Mouse (Mus musculus) heart, postnatal 36 days (tissue): ENCODE results near the gene Senp5. TPM values are rescaled to one million over a fixed set of nuclear protein-coding genes. Genes with fewer than 3 reads are reported as not detected.
"Not testable (repeated sequence)": the region's sequence is repeated elsewhere in the genome, so short reads cannot be mapped to it uniquely, and the experiment has no call there.

Experiments used
- DNase-seq, 2 experiments: peaks; one replicate each; pipeline ENCODE4 v3.0.0; 2021 to 2022
- intact Hi-C: fragments of 180-260 bp; cut with DNase I; formaldehyde crosslinking; loops from one replicate; pipeline ENCODE4 v1.15.1; 2025
- total RNA-seq, 2 experiments: library from RNA; stranded (reverse); gene quantifications; 2 replicates each; pipeline ENCODE4 v1.2.3; 2021

Senp5 gene
- total RNA-seq: 10 to 100 TPM; 10.4 to 12.4 TPM

DNA sequence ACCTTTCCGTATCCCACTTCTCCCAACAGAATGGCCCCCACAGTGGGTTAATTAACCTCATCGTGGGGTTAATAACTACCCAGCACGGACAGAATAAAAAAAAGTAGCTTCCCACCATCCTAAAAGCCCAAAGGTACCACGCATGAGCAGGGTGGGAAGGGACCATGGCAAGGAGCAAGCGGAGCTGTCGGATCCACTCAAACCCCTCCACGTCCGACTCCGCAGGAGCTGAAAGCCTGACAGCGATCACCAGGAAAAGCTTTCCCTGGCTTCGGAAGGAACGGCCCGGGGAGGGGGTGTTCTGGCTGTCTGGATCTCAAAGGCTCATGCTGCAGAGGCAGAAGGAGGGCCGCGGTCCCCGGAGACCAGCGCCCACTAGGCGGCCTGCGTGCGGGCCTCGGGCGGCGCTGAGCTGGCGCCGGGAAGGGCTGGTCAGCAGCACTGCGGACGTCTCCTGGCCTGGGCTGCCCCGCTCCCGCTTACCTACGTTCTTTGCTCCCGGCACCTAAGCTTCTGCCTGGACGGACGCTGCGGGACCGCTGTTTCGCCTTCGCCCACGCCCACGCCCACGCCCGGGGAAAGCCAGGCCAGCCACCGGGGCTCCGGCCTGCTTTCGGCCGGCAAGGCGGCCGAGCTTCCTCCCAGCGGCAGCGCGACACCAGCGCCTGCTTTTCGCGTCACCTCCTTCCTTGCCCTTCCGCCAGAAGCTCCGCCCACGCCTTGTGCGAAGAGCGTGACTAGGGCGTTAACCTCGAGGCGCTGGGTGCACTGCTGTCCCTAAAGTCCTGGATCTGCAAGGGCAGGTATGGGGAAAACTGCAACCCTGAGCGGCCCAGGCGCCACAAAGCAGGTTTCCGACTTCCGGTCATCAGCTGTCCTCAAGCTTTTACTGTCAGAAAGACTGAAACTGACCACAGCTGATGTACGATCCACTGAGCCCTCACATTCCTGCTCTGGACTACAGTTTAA, at the start of gene Senp5:
Gene Senp5 (minus strand): TSS at position 779 of the 969 bp plus-strand sequence.
- peak; percentile 93 to 94 for DNase-seq
- intact Hi-C loops: loop anchor here (1.0 to 2.0 kb wide), 2 partner anchors 53 to 74 kb away; no protein-coding TSS in a partner anchor

DNA sequence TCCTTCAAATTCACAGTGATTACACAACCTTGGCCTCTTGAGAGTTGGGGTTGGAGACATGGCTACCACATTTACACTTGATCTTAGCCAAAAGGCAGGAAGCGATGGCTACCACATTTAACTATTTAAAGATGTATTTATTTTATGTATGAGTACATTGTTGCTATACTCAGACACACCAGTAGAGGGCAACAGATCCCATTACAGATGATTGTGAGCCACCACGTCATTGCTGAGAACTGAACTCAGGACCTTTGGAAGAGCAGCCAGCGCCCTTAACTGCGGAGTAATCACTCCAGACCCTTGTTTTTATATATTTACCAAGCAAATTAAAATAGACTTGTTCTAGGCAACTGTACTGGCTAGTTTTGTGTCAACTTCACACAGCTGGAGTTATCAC, 39.3 kb upstream of the Senp5 start:
- DNase-seq: no peak
- intact Hi-C loops: no loop called here

DNA sequence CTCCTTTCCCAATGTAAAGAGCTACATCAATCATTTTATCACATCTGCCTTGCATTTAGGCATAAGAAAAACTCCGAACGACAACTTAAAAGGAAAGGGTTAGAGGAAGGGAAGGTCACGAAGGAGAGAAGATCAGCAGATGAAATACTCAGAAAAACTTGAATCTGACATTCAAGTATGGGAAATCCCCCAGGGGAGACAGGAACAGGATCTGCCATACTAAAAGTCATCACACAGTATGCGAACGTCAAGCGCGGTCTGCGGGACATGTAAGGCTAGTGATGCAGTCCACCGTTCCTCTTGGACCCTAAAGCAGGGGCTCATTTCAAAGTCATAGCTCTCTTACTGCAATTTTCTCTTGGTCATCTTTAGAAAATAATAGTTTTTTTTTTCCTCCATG, 16.6 kb upstream of the Senp5 start:
- intact Hi-C loops: no loop called here
- no peak for DNase-seq

DNA sequence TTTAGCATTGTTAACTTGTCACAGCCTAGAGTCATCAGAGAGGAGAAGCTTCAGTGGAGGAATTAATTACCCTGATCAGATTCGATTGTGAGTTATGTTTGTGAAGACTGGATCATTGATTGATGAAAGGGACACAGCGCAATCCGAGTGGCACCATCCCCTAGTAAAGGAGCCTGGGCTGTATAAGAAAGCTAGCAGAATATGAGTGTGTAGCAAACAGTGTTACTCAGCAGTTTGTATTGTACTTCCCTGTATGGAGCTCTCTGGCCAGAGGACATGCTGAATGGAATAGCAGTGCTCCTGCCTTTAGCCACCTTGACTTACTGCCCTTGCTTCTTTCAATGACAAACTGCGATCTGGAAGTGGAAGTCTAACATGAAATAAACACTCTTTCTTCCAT, 7.2 kb upstream of the Senp5 start:
- DNase-seq: no peak
- intact Hi-C loops: no loop called here

DNA sequence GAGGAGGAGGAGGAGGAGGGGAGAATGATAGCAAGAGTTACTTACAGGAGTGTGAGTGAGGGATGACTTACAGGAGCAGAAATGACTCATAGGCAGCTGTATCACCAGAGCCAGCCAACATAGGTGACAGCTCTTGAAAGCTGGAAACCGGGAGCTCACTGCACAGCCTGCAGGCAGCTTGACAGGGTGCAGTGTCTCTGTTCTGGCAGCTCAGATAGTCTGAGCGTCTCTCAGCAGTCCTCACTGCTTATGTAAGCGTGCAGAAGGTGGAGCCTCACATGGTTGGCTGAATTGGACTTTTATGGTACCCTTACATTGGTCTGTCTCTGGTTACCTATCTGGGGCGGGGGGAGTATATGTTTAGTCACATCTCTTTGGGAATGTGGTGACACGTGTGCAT, 6.8 kb upstream of the Senp5 start:
- intact Hi-C loops: no loop called here

DNA sequence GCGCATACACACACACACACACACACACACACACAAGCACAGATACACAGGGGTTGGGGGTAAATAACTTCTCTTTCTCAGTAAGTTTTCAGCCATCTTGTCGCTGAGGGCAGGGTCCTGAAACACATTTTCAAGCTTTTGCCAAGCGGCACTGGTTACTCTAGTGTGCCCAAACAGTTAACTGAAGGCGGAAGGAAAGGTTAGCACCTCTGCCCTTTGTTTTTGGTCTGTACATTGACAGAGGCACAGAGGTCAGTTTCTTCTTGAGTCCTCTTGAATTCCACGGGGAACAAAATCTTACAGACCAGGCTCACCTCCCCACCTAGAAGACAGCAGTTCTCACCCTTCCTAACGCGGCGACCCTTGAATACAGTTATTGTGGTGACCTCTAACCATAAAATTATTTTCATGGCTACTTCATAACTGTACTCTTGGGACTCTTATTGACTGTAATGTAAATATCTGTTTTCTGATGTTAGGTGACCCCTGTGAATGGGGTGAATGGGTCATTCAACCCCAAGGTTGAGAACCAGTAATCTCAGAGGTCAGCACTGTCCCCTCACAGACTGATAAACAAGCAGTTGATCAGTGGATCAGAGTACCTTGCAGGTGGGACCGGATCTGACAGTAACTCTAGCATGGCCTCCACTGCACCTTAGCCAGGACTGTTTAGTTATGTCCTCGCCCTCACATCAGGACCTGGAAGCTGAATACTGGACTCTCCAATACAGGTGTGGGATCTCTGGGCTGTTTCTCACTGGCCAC, 5.6 kb upstream of the Senp5 start:
- intact Hi-C loops: no loop called here
- no peak for DNase-seq

More for the DNA sequence above, 6.8 kb upstream of the Senp5 start:
- DNase-seq: no peak

DNA sequence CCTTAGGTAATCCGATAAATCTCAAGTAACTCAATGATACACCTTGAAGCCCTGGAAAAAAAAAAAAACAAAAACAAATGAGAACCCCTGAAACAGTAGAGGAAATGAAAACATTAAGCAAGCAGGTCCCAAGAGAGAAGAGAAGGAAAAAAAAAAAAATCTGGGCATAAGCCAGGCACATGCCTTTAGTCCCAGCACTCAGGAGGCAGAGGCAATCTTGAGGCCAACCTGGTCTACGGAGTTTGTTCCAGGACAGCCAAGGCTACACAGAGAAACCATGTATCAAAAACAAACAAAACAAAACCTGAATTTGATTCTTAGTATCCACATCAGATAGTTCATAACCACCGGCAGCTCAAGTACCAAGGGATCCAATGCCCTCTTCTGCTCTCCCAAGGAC, 1.6 kb upstream of the Senp5 start:
- intact Hi-C loops: no loop called here
- no peak for DNase-seq

DNA sequence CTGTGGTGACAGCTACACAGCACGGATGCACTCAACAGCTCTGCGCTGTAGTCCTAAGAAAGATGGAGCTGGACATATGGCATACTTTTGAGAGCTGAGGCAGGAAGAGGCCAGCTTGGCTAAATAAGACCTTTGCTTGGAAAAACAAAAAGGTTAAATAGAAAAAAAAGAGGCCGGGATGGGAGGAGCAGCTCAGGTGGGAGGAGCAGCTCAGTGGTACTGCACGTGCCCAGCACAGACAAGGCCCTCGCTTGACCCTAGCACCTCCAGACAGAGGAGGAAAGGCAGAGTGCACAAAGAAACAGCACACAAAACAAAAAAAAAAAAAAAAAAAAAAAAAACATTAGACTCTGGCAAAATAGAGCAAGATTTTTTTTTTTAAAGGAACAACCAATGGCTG, 6.7 kb downstream of the Senp5 start:
- DNase-seq: no peak
- intact Hi-C loops: no loop called here

DNA sequence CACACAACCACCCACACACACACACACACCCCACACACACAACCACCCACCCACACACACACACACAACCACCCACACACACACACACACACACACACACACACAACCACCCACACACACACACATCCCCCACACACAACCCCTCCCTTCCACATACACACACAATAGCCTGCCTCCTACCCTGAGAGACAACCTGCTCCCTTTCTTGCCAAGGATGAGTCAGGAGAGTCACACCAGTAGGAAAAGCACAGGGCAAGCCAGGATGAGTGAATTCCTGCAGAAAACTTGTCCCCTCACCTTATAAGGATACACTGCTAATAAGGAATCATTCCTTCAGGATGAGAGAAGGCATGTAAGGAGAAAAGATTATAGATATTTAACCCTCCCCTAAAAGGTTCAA, 9.1 kb downstream of the Senp5 start:
- no peak for DNase-seq
- intact Hi-C loops: no loop called here

DNA sequence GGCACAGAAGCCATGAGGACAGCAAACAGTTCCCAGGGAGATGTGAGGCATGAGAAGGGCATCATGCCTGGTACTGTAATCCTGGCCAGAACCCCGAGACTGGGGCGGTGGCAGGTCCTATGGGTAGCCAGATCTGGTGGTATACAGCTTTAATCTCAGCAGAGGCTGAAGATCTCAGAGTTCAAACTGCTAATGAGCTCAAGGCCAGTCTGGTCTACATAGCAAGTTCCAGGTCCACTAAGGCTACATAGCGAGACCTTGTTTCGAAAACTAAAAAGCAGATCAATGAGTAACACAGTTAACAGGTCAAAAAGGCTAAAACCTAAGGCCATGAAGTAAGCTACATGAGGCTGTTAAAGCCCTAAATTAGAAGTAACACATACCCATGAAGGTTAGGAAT, 9.9 kb downstream of the Senp5 start:
- DNase-seq: no peak
- intact Hi-C loops: no loop called here

DNA sequence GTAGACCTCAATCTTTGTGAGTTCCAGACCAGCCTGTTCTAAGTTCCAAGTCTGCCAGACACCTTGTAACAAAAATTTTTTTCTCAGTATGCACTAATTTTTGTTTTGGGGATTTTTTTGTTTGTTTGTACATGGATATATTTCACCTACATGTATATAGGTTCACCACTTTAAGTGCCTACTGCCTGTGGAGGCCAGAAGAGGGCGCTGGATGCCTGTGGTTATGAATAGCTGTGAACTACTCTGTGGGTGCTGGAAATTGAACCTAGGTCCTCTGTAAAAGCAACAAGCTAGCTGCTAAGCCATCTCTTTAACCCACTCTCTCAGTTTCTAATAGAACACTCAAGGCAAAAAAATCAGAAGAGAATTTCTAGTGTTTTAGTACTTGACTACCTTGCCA, 11.0 kb downstream of the Senp5 start:
- intact Hi-C loops: no loop called here
- no peak for DNase-seq

DNA sequence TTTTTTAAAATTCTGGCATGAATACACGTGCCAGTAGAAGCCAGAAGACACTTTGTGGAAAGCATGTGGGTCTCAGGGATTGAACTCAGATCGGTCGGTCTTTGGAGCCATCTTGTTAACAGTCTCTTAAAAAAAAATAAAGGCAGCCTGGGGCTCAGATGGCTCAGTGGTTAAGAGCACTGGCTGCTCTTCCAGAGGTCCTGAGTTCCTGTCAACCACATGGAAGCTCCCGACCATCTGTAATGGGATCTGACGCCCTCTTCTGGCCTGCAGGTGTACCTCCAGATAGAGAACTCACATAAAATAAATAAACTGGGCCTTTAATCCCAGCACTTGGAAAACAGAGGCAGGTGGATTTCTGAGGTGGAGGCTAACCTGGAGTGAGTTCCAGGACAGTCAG, 22.1 kb downstream of the Senp5 start:
- intact Hi-C loops: no loop called here
- DNase-seq: no peak

DNA sequence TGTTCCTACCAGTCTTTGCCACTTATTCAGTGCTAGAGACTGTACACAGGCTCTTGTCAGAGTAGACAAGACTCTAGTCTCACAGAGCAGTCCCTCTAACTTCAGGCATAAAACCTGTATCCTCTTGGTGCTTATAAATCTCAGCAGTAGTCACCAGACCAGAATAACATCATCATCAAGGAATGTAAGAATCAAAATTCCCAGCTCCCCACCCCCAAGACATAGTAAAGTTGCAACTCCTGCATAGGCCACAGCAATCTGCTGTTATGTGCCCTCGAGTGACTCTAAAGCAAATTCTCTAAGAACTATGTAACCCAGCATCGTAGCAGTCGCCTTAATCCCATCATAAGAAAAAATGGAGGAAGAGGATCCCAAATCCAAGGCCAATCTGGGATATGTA, 23.6 kb downstream of the Senp5 start:
- DNase-seq: no peak
- intact Hi-C loops: no loop called here

DNA sequence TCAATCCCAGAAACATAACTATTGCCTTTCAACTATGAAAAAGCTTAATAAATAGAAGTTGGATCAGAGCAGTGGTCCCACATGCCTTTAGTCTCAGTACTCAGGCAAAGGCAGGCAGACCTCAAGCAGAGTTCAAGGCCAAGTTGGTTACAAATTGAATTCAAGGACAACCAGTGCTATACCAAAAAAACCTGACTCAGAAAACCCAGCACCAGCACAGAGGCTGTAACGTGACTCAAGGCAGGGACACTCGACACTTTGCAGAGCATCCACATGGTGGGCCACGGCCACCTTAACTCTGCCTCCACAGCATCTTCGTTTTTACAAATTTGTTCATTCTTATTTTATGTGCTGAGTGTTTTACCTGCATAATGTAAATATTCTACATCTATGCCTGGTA, 27.8 kb downstream of the Senp5 start:
- DNase-seq: no peak
- intact Hi-C loops: no loop called here

DNA sequence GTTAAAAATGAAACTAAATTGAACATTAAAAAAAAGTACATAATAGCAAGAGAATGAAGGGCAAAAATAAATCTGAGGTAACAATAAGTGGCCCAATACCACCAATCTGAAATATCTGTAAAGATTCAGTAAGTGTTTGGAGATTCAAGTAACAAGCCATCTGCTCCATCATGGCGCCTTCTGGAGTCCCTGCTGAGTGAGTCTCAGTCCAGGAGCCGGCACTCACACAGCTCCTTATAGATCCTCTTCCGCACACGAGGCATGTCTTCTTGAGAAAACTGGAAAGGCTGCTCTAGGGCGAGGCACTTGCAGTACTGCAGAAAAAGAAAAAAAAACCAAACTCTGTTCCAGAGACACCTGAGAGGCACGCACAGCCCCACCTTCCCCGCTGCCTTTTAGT, 39.9 kb downstream of the Senp5 start:
- intact Hi-C loops: no loop called here
- no peak for DNase-seq

DNA sequence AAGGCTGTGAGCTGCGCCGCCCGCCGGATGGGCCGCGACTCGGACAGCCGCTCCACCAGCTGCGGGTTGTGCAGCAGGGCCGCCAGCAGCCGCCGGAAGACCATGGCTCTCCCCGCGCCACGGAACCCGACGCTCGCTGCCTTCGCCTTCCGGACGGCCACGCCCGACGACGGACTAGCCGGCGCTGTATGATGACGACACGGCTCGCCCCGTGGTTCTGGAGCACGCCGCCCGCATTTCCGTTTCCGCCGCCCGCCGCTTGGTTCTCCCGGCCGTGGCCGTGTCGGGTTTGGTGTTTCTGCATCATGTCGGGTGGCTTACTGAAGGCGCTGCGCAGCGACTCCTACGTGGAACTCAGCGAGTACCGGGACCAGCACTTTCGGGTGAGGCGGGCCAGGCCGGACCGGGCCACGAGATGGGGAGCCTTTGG, 54.7 kb downstream of the Senp5 start, which contains the start of the genes 0610012G03Rik and Ncbp2:
Gene 0610012G03Rik (minus strand): TSS at position 150 of the 430 bp plus-strand sequence.
Gene Ncbp2 (plus strand): TSS at position 169 of the 430 bp plus-strand sequence.
- intact Hi-C loops: loop anchor here (5.0 to 10.0 kb wide), 2 partner anchors 129 to 296 kb away; partner anchors contain the start of genes Fbxo45, Pak2 and Wdr53
- DNase-seq: peak; percentile 97 to 98

DNA sequence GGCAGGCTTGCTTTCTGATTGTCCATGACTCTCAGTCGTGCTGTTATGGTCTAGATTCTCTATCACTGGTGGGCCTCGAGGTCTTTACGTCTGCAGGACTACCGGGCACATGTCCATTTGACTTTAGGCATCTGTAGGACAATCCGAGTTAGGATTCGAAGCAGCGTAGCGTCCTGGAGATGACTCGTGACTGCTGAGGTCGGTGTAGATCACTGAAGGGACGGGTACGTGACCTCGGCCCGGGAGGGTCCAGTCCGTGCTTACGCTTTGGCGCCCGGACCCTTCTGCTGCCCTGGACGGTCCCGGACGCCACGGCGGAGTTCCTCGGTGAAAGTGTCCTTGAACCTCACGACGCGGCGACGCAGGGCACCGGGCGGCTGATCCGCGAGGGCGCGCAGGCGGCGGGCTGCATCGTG, 55.2 kb downstream of the Senp5 start:
- no peak for DNase-seq
- intact Hi-C loops: loop anchor here (5.0 to 10.0 kb wide), 2 partner anchors 129 to 297 kb away; partner anchors contain the start of genes Fbxo45, Pak2 and Wdr53

DNA sequence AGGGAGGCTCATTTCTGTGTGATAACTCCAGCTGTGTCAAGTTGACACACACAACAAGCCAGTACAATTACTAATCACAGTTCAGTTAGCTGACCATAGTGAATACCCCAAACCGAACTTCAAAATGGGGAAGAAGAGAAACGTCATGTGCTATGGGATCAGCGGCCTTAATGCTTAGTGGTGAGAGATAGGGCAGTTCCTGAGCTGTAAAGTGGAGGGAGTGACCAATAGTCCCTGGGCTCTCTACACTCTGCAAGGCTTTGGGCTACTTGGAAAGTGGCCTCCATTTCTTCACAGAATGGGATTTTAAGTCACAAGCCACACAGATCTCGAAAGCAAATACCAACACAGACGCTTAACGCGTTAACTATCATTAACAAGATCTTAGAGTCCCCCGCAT, 55.8 kb downstream of the Senp5 start:
- intact Hi-C loops: loop anchor here (5.0 to 10.0 kb wide), 2 partner anchors 130 to 297 kb away; partner anchors contain the start of genes Fbxo45, Pak2 and Wdr53
- no peak for DNase-seq

DNA sequence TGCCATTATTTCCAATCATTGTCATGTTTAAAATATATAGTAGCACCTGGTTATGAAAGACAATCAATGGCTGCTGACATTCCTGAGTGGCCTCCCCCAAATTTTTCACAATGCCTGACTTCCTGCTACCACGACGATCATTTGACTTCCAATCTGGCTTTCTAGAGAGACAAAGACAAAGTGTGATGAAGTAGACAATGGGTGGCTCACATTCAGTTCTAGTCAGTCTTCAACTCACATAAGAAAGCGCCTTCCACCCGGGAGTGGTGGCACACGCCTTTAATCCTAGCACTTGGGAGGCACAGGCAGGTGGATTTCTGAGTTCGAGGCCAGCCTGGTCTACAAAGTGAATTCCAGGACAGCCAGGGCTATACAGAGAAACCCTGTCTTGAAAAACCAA, 57.1 kb downstream of the Senp5 start:
- DNase-seq: not testable (repeated sequence)
- intact Hi-C loops: loop anchor here (5.0 to 10.0 kb wide), 2 partner anchors 131 to 299 kb away; partner anchors contain the start of genes Fbxo45, Pak2 and Wdr53

DNA sequence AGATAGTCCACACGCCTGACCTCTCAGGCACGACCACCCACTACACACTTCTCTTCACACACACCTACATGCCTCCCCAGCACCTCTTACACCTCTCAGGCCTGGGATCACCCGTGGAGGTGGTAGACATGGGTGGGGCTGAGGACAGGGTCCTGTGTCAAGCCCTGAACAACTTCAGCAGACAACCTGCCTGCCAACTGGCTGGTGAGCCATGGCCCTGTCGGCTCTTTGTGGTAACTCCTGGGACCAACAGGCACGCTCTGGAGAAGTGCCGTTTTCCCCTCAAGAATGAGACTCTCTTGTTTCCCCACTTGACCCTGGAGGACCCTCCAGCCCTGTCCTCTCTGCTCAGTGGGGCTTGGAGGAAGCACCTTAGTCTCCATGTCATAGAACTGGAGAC, 57.7 kb downstream of the Senp5 start:
- DNase-seq: no peak
- intact Hi-C loops: loop anchor here (5.0 to 10.0 kb wide), 2 partner anchors 132 to 299 kb away; partner anchors contain the start of genes Fbxo45, Pak2 and Wdr53
